Mouse (Mus musculus): ENCODE measurements around the gene E2f3.

- TF ChIP-seq CTCF (IDR thresholded peaks at IDR 0.05) (no peak), POLR2A (IDR thresholded peaks at IDR 0.05; ENCODE audit: insufficient read depth, low read depth, low read length) (no peak)
These were observed 74.7 kb downstream of the E2f3 start for GRCm38 (mm10) chr13:29911141-29911540.
